7 mouse cellular contexts compared by ENCODE assay signal in genomic region chr17:12265969-12266925, GRCm38 (mm10). TPM values are rescaled to one million over a fixed set of nuclear protein-coding genes. Genes with fewer than 3 reads are reported as not detected.
DNase-seq lines count a peak whose midpoint lies in the region; ATAC-seq and TF ChIP-seq lines count a peak whose summit lies in the region.

No protein-coding gene starts in this region.

- H3K4me1 ChIP-seq in embryonic fibroblast, embryonic 13.5 days (ENCODE audit: control insufficient read depth, insufficient read depth, low read length), result no peaks in the 10 kb centered on the region
- peaks cover 33% of the 10 kb centered on the region for H3K4me1 ChIP-seq in heart, embryonic 13.5 days
- H3K4me1 ChIP-seq in kidney, postnatal 0 days (replicated peaks; ENCODE audit: insufficient read depth, low read length), result peaks cover 18% of the 10 kb centered on the region; the same call in 1 of the 2 replicates

- no peak overlapping the region for H3K4me3 ChIP-seq in embryonic fibroblast, embryonic 13.5 days (ENCODE audit: insufficient read depth, low read length)
- H3K4me3 ChIP-seq in heart, embryonic 13.5 days, result no peak overlapping the region; the same call in 1 of the 2 replicates
- H3K4me3 ChIP-seq in kidney, postnatal 0 days (replicated peaks; ENCODE audit: low read depth, low read length), result no peak overlapping the region
- no peak overlapping the region for H3K4me3 ChIP-seq in myocyte

- DNase-seq in adrenal gland, adult 18-20 months (ENCODE audit: low spot score in 2 of 2), result peak; percentile 44 to 46
- peak; percentile 81 for DNase-seq in kidney, postnatal 0 days (ENCODE audit: low spot score)
- peak; percentile 64 for DNase-seq in liver
- no peak for DNase-seq in spleen, postnatal 14 days (ENCODE audit: low spot score in 2 of 2)

- 0 out of 2 replicates have a peak overlapping the region, but pooled peaks have one; percentile 5 for H3K27ac ChIP-seq in embryonic fibroblast, embryonic 13.5 days (ENCODE audit: insufficient read depth, low read length)
- peak overlapping the region; percentile 76 for H3K27ac ChIP-seq in heart, embryonic 13.5 days (replicated peaks)
- peak overlapping the region; percentile 74 for H3K27ac ChIP-seq in kidney, postnatal 0 days

- TF ChIP-seq CTCF in embryonic fibroblast, embryonic 13.5 days (IDR thresholded peaks at IDR 0.05; ENCODE audit: borderline replicate concordance, insufficient read depth, low read length), result peak; percentile 41; the same call in 1 of the 2 replicates
- peak; percentile 60 for TF ChIP-seq CTCF in kidney, postnatal 0 days (IDR thresholded peaks at IDR 0.05; ENCODE audit: low read depth)

- H3K9me3 ChIP-seq in heart, embryonic 13.5 days, result no peaks in the 10 kb centered on the region
- H3K9me3 ChIP-seq in kidney, postnatal 0 days (replicated peaks; ENCODE audit: low read length), result no peaks in the 10 kb centered on the region

- H3K4me2 ChIP-seq in heart, embryonic 13.5 days, result peak overlapping the region; percentile 42
- H3K4me2 ChIP-seq in kidney, postnatal 0 days (ENCODE audit: low read length), result peak overlapping the region; percentile 34
- H3K4me2 ChIP-seq in myocyte (ENCODE audit: low read depth), result peak overlapping the region; percentile 55

- no peaks in the 10 kb centered on the region for H3K27me3 ChIP-seq in heart, embryonic 13.5 days (replicated peaks)
- H3K27me3 ChIP-seq in kidney, postnatal 0 days (ENCODE audit: insufficient read depth, low read length), result no peaks in the 10 kb centered on the region
- H3K27me3 ChIP-seq in myocyte (ENCODE audit: control insufficient read depth, insufficient read depth, insufficient read length), result no peaks in the 10 kb centered on the region

- 45% methylated on average over 21 of the region's 21 CpGs for WGBS in heart, embryonic 13.5 days
- WGBS in kidney, postnatal 0 days, result 44% methylated on average over 21 of the region's 21 CpGs

- ATAC-seq in heart, embryonic 13.5 days (ENCODE audit: extremely low read depth, insufficient number of reproducible peaks, low FRiP score, low TSS enrichment), result no peak; the same call in 1 of the 2 replicates
- peak; percentile 80 for ATAC-seq in kidney, postnatal 0 days (replicated peaks; ENCODE audit: low FRiP score, low read depth)

- H3ac ChIP-seq in myocyte (ENCODE audit: control insufficient read depth, insufficient read length), result no peak overlapping the region

- H3K79me2 ChIP-seq in myocyte (ENCODE audit: control insufficient read depth, insufficient read depth), result peaks cover 5% of the 10 kb centered on the region

- 0 out of 2 replicates have a peak overlapping the region, but pooled peaks have one; percentile 38 for H3K9ac ChIP-seq in heart, embryonic 13.5 days
- no peak overlapping the region for H3K9ac ChIP-seq in kidney, postnatal 0 days (ENCODE audit: low read depth, low read length)

- no peak for TF ChIP-seq POLR2A in embryonic fibroblast, embryonic 13.5 days (IDR thresholded peaks at IDR 0.05; ENCODE audit: low read depth, low read length)
- TF ChIP-seq POLR2A in myocyte (IDR thresholded peaks at IDR 0.05; ENCODE audit: insufficient read length, low read depth), result no peak

- peaks cover 46% of the 10 kb centered on the region for H3K36me3 ChIP-seq in heart, embryonic 13.5 days
- peaks cover 15% of the 10 kb centered on the region for H3K36me3 ChIP-seq in kidney, postnatal 0 days (ENCODE audit: insufficient read depth, low read length)
- H3K36me3 ChIP-seq in myocyte (ENCODE audit: control insufficient read depth, insufficient read depth), result no peaks in the 10 kb centered on the region

TF ChIP-seq in myocyte, 11 proteins besides CTCF, POLR2A, EP300 and RAD21:
- TF ChIP-seq MYOG (IDR thresholded peaks at IDR 0.05; ENCODE audit: control insufficient read depth in 1 of 3, insufficient read depth in 1 of 3, insufficient read length in 2 of 3, low read depth in 2 of 3) (peak; percentile 41 to 77 (median 70)), MAX (IDR thresholded peaks at IDR 0.05; ENCODE audit: low read depth) (no peak), REST (IDR thresholded peaks at IDR 0.05; ENCODE audit: insufficient read depth, insufficient read length) (no peak), SRF (IDR thresholded peaks at IDR 0.05; ENCODE audit: control insufficient read depth, insufficient read length, low read depth) (no peak), CEBPB (IDR thresholded peaks at IDR 0.05; ENCODE audit: insufficient read depth, poor library complexity, severe bottlenecking) (no peak), USF1 (IDR thresholded peaks at IDR 0.05; ENCODE audit: low read depth) (no peak), E2F4 (IDR thresholded peaks at IDR 0.05; ENCODE audit: insufficient read depth) (no peak), TCF12 (IDR thresholded peaks at IDR 0.05; ENCODE audit: insufficient read depth, poor library complexity, severe bottlenecking) (peak; percentile 61), TCF3 (IDR thresholded peaks at IDR 0.05; ENCODE audit: insufficient read length, low read depth) (no peak), POLR2AphosphoS2 (IDR thresholded peaks at IDR 0.05; ENCODE audit: insufficient read length, low read depth) (no peak), MYOD1 (IDR thresholded peaks at IDR 0.05; ENCODE audit: control insufficient read depth in 1 of 3, insufficient read length in 2 of 3, low read depth in 2 of 3) (peak; percentile 42 to 83 (median 67))
TF ChIP-seq in myocyte: peak in this region for 3.

RNA-seq across cellular contexts. Expression of gene Map3k4, which starts 52.3 kb away (rescaled TPM):
- total RNA-seq in adrenal gland, adult 18-20 months (2021), result 10 to 100 TPM; 23.0 to 23.3 TPM
- 13.9 and 14.8 TPM in 2 replicates for polyA plus RNA-seq in embryonic fibroblast, embryonic 13.5 days (2011; ENCODE audit: insufficient read length, low read depth, missing spikeins)
- polyA plus RNA-seq in heart, embryonic 13.5 days (2015; fragmentation: Nextera tagmentation; extraction: Ambion mirVana), result 31.8 and 34.4 TPM in 2 replicates
- polyA plus RNA-seq in kidney, postnatal 0 days (2015; fragmentation: Nextera tagmentation; extraction: Ambion mirVana), result 52.5 and 58.7 TPM in 2 replicates
- polyA plus RNA-seq in myocyte (2012; fragmentation: generic; extraction: Trizol), result 19.6 TPM

Comparison
In these comparisons a context has a peak if more than half of its experiments do, and no peak if none do; other contexts are left out.
1. DNase-seq: peak in adrenal gland, adult 18-20 months (2 of 2), kidney, postnatal 0 days (single experiment) and liver (single experiment); none in spleen, postnatal 14 days (0 of 2).
2. H3K27ac ChIP-seq: peak in every context shown above with its lines; median percentile 76 in heart, embryonic 13.5 days; 74 in kidney, postnatal 0 days; 5 in embryonic fibroblast, embryonic 13.5 days.
3. Peak in every context shown above with its lines, with median percentiles within 50 percentile points of each other: H3K4me2 ChIP-seq.